Mouse (Mus musculus) CH12.LX (cell line): ENCODE measurements at regions not wholly inside any gene's neighbourhood (a gene's known extent, or its start where the extent isn't known, plus 50 kb on each side); places are given as distances from the start of the nearest gene placed in this dataset.

Source experiments
- ELF1 ChIP-seq: IDR thresholded peaks from 2 replicates; pipeline ENCODE4 v1.6.1; 2014; ENCODE audit warnings: low read depth, mild to moderate bottlenecking, inconsistent platforms, low read length, improper control_type of control experiment
- JUND ChIP-seq: conservative IDR thresholded peaks from 2 replicates; pipeline ENCODE4 v1.6.1; 2011; ENCODE audit warnings: low read depth, low read length, improper control_type of control experiment
- KAT2A ChIP-seq: IDR thresholded peaks from 2 replicates; pipeline ENCODE4 v1.6.1; 2012; ENCODE audit warnings: low read length, improper control_type of control experiment, inconsistent platforms; ENCODE audit not compliant: insufficient replicate concordance
- MAX ChIP-seq: IDR thresholded peaks from 2 replicates; pipeline ENCODE4 v1.6.1; 2011; ENCODE audit warnings: low read length, improper control_type of control experiment
- MXI1 ChIP-seq: IDR thresholded peaks from 2 replicates; pipeline ENCODE4 v1.6.1; 2011; ENCODE audit warnings: mild to moderate bottlenecking, low read depth, low read length, improper control_type of control experiment
- POLR2A ChIP-seq: IDR thresholded peaks from 2 replicates; pipeline ENCODE4 v1.6.1; 2011; ENCODE audit warnings: low read depth, mild to moderate bottlenecking, improper control_type of control experiment, low read length
- ZC3H11A ChIP-seq: IDR thresholded peaks from 2 replicates; pipeline ENCODE4 v1.6.1; 2012; ENCODE audit warnings: low read depth, mild to moderate bottlenecking, inconsistent platforms, low read length, improper control_type of control experiment

GRCm38 (mm10) chr13:44061286-44061685, 276.7 kb downstream of the Cd83 start:
- no peak for TF ChIP-seq KAT2A
- no peak for TF ChIP-seq ZC3H11A
- no peak for TF ChIP-seq ELF1
- TF ChIP-seq JUND, result no peak
- TF ChIP-seq POLR2A, result no peak
- no peak for TF ChIP-seq MXI1
- no peak for TF ChIP-seq MAX
